Mouse (Mus musculus): ENCODE measurements around the gene Olfm3. TPM values are rescaled to one million over a fixed set of nuclear protein-coding genes. Genes with fewer than 3 reads are reported as not detected.

Gene Olfm3
- polyA plus RNA-seq, 1 experiment from 2014 or later = 0.05 TPM

- H3K27ac ChIP-seq (replicated peaks) = no peak overlapping the region
- H3K4me2 ChIP-seq (replicated peaks; ENCODE audit: low read depth) = no peak overlapping the region
- no peak overlapping the region for H3K9ac ChIP-seq (ENCODE audit: low read length)
- no peaks in the 10 kb centered on the region for H3K36me3 ChIP-seq (ENCODE audit: control insufficient read depth, insufficient read depth, low read length)
- H3K4me3 ChIP-seq (ENCODE audit: low read depth, low read length) = no peak overlapping the region
- no peak for TF ChIP-seq CTCF (IDR thresholded peaks at IDR 0.05; ENCODE audit: low read depth)
- 76% methylated on average over 1 of the region's 1 CpGs for WGBS
- no peaks in the 10 kb centered on the region for H3K4me1 ChIP-seq (replicated peaks; ENCODE audit: control insufficient read depth, insufficient read depth)
- H3K27me3 ChIP-seq (ENCODE audit: control insufficient read depth, insufficient read depth, low read length) = no peaks in the 10 kb centered on the region
- ATAC-seq (ENCODE audit: low FRiP score, low TSS enrichment) = no peak
- DNase-seq (ENCODE audit: low spot score) = no peak
- no peaks in the 10 kb centered on the region for H3K9me3 ChIP-seq (ENCODE audit: control insufficient read depth, low read length)
Measured at GRCm38 (mm10) chr3:115028046-115028445, 124.2 kb downstream of the Olfm3 start.

DNA sequence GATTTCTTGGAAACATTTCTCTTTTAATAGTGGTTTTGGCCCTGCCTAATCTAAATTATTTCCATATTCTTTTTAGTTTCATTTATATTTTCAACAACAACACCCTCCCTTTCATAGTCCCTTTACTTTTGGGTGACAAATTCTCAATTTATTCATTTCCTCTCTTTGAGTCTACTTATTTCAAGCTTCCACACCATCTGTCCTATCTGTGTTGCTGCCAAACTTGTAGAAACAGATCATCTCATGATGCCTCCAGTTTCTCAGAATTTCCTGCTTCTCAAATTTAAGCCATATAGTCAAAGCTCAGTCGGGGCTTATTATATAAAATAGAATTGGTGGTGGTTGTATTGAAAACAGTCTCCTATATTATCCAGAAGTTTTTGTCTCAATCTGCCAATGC, 124.7 kb downstream of the Olfm3 start:
- TF ChIP-seq CTCF (IDR thresholded peaks at IDR 0.05; ENCODE audit: low read depth) (no peak), EP300 (optimal IDR thresholded peaks at IDR 0.05) (no peak)
- WGBS = 76% methylated on average over 1 of the region's 1 CpGs
- Histone ChIP-seq H3K4me2 (replicated peaks; ENCODE audit: low read depth) (no peak overlapping the region), H3K4me1 (replicated peaks; ENCODE audit: control insufficient read depth, insufficient read depth) (no peaks in the 10 kb centered on the region), H3K36me3 (ENCODE audit: control insufficient read depth, insufficient read depth, low read length) (no peaks in the 10 kb centered on the region), H3K9me3 (ENCODE audit: control insufficient read depth, low read length) (no peaks in the 10 kb centered on the region), H3K27me3 (ENCODE audit: control insufficient read depth, insufficient read depth, low read length) (no peaks in the 10 kb centered on the region), H3K9ac (ENCODE audit: low read length) (no peak overlapping the region), H3K27ac (replicated peaks) (no peak overlapping the region), H3K4me3 (ENCODE audit: low read depth, low read length) (no peak overlapping the region)
- no peak for ATAC-seq (ENCODE audit: low FRiP score, low TSS enrichment)
- DNase-seq (ENCODE audit: low spot score) = no peak

GRCm38 (mm10) chr3:115049060-115049459, 145.2 kb downstream of the Olfm3 start:
- WGBS = 76% methylated on average over 5 of the region's 5 CpGs
- no peak for ATAC-seq (ENCODE audit: low FRiP score, low TSS enrichment)

DNA sequence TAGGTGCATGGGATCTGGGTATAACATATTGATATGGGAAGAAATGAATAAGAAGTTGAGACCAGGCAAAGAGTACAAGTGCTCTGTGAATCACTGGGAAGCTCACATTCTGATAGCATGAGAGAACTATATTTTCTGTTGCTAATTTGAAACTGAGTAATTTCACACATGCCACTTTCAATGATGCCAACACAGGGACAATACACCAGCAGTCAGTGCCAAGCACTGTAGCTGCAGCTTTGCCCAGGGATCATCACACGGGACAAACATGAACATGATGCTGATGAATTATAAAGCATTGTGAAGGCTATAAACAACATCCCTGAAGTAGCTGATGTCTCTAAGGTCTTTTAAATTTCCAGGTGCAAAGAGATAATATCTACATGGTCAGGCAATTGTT, 161.0 kb downstream of the Olfm3 start:
- Histone ChIP-seq H3K36me3 (ENCODE audit: control insufficient read depth, insufficient read depth, low read length) (no peaks in the 10 kb centered on the region), H3K9me3 (ENCODE audit: control insufficient read depth, low read length) (no peaks in the 10 kb centered on the region), H3K27ac (replicated peaks) (no peak overlapping the region), H3K4me1 (replicated peaks; ENCODE audit: control insufficient read depth, insufficient read depth) (no peaks in the 10 kb centered on the region), H3K9ac (ENCODE audit: low read length) (no peak overlapping the region), H3K4me3 (ENCODE audit: low read depth, low read length) (no peak overlapping the region), H3K4me2 (replicated peaks; ENCODE audit: low read depth) (no peak overlapping the region), H3K27me3 (ENCODE audit: control insufficient read depth, insufficient read depth, low read length) (no peaks in the 10 kb centered on the region)
- no peak for ATAC-seq (ENCODE audit: low FRiP score, low TSS enrichment)
- no peak for DNase-seq (ENCODE audit: low spot score)
- 62% methylated on average over 1 of the region's 1 CpGs for WGBS
- TF ChIP-seq CTCF (IDR thresholded peaks at IDR 0.05; ENCODE audit: low read depth) (no peak), EP300 (optimal IDR thresholded peaks at IDR 0.05) (no peak)

More at GRCm38 (mm10) chr3:115049060-115049459, 145.2 kb downstream of the Olfm3 start:
- Histone ChIP-seq H3K9ac (ENCODE audit: low read length) (no peak overlapping the region), H3K36me3 (ENCODE audit: control insufficient read depth, insufficient read depth, low read length) (no peaks in the 10 kb centered on the region), H3K4me3 (ENCODE audit: low read depth, low read length) (no peak overlapping the region), H3K4me2 (replicated peaks; ENCODE audit: low read depth) (no peak overlapping the region), H3K27me3 (ENCODE audit: control insufficient read depth, insufficient read depth, low read length) (no peaks in the 10 kb centered on the region), H3K9me3 (ENCODE audit: control insufficient read depth, low read length) (no peaks in the 10 kb centered on the region), H3K27ac (replicated peaks) (no peak overlapping the region), H3K4me1 (replicated peaks; ENCODE audit: control insufficient read depth, insufficient read depth) (no peaks in the 10 kb centered on the region)
- no peak for TF ChIP-seq EP300 (optimal IDR thresholded peaks at IDR 0.05)
- no peak for TF ChIP-seq CTCF (IDR thresholded peaks at IDR 0.05; ENCODE audit: low read depth)
- DNase-seq (ENCODE audit: low spot score) = no peak

- 36% methylated on average over 12 of the region's 12 CpGs for WGBS
- no peak overlapping the region for H3K27ac ChIP-seq (replicated peaks)
Measured at GRCm38 (mm10) chr3:115080428-115081181, 176.7 kb downstream of the Olfm3 start.

GRCm38 (mm10) chr3:115081371-115081770, 177.5 kb downstream of the Olfm3 start:
- no peaks in the 10 kb centered on the region for H3K9me3 ChIP-seq (ENCODE audit: control insufficient read depth, low read length)
- no peak for ATAC-seq (ENCODE audit: low FRiP score, low TSS enrichment)
- no peak for DNase-seq (ENCODE audit: low spot score)
- H3K9ac ChIP-seq (ENCODE audit: low read length) = no peak overlapping the region
- H3K4me3 ChIP-seq (ENCODE audit: low read depth, low read length) = no peak overlapping the region
- no peak for TF ChIP-seq EP300 (optimal IDR thresholded peaks at IDR 0.05)
- TF ChIP-seq CTCF (IDR thresholded peaks at IDR 0.05; ENCODE audit: low read depth) = no peak
- 67% methylated on average over 2 of the region's 2 CpGs for WGBS
- no peaks in the 10 kb centered on the region for H3K36me3 ChIP-seq (ENCODE audit: control insufficient read depth, insufficient read depth, low read length)
- H3K4me2 ChIP-seq (replicated peaks; ENCODE audit: low read depth) = no peak overlapping the region
- H3K27me3 ChIP-seq (ENCODE audit: control insufficient read depth, insufficient read depth, low read length) = no peaks in the 10 kb centered on the region
- H3K4me1 ChIP-seq (replicated peaks; ENCODE audit: control insufficient read depth, insufficient read depth) = no peaks in the 10 kb centered on the region
- no peak overlapping the region for H3K27ac ChIP-seq (replicated peaks)

More at GRCm38 (mm10) chr3:115080428-115081181, 176.7 kb downstream of the Olfm3 start:
- no peaks in the 10 kb centered on the region for H3K4me1 ChIP-seq (replicated peaks; ENCODE audit: control insufficient read depth, insufficient read depth)
- no peak overlapping the region for H3K4me2 ChIP-seq (replicated peaks; ENCODE audit: low read depth)
- no peaks in the 10 kb centered on the region for H3K36me3 ChIP-seq (ENCODE audit: control insufficient read depth, insufficient read depth, low read length)
- no peak overlapping the region for H3K9ac ChIP-seq (ENCODE audit: low read length)
- no peaks in the 10 kb centered on the region for H3K27me3 ChIP-seq (ENCODE audit: control insufficient read depth, insufficient read depth, low read length)
- TF ChIP-seq CTCF (IDR thresholded peaks at IDR 0.05; ENCODE audit: low read depth) (no peak), EP300 (optimal IDR thresholded peaks at IDR 0.05) (no peak)
- DNase-seq (ENCODE audit: low spot score) (no peak), ATAC-seq (ENCODE audit: low FRiP score, low TSS enrichment) (no peak)
- no peak overlapping the region for H3K4me3 ChIP-seq (ENCODE audit: low read depth, low read length)
- H3K9me3 ChIP-seq (ENCODE audit: control insufficient read depth, low read length) = no peaks in the 10 kb centered on the region
